Mouse (Mus musculus): ENCODE data around the gene B3gnt7. TPM values are rescaled to one million over a fixed set of nuclear protein-coding genes. Genes with fewer than 3 reads are reported as not detected.

The B3gnt7 gene
- total RNA-seq (2021), result under 1 TPM; 0.50 to 0.67 TPM

- DNase-seq, result no peak
These were observed at the start of gene B3gnt7 for GRCm38 (mm10) chr1:86302532-86302931. TSS of gene B3gnt7 (plus strand) at chr1:86302832.

GRCm38 (mm10) chr1:86253410-86253809 is 49.2 kb upstream of the B3gnt7 start:
- intact Hi-C loops (cut with DNase I), result no loop called here
- DNase-seq, result no peak

More at GRCm38 (mm10) chr1:86302532-86302931, at the start of gene B3gnt7:
- intact Hi-C loops (cut with DNase I), result no loop called here

GRCm38 (mm10) chr1:86256311-86256710 is 46.3 kb upstream of the B3gnt7 start:
- DNase-seq, result no peak
- intact Hi-C loops (cut with DNase I), result no loop called here

GRCm38 (mm10) chr1:86257228-86257627 is 45.4 kb upstream of the B3gnt7 start:
- intact Hi-C loops (cut with DNase I), result no loop called here
- DNase-seq, result no peak

GRCm38 (mm10) chr1:86258171-86258824 is 44.3 kb upstream of the B3gnt7 start:
- intact Hi-C loops (cut with DNase I), result no loop called here
- DNase-seq, result no peak

DNA sequence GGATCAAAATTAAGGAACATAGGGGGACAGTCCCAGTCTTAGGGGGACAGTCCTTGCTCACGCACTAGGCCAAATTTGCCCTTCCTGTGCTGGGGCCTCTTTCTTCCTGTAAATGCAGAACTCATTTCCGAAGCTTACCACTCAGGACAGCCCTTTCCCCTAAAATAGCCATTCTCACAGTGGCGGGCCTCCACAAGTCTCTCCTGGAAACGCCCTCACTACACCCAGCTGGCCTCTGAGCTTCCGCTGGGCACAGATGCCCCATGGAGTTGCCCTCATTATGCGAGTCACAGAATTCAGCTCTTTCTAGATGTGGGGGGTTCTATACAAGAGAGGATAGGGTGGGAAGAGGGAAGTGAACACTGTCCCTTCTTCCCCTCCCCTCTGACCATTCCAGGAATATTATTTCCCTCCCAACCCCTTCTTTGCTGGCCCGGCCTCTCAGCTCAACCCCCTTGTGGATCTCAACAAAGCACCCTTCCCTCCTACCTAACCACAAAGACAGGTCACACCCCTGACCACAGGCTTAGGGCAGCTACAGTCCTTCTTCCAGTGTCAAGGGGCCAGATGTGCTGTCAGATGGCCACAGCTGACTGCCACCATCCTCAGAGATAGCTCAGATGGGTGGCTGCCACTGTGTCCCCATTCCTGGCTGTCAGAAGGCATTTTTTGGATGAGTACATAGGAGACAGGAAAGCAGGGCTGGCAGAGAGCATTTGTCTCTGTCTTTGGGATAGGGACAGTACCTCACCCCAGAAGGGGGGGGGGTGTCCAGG is 38.9 kb upstream of the B3gnt7 start:
- DNase-seq, result peak in 1 of 2 experiments; percentile 26

GRCm38 (mm10) chr1:86265060-86265459 is 37.6 kb upstream of the B3gnt7 start:
- no peak for DNase-seq
- intact Hi-C loops (cut with DNase I), result no loop called here

More for the DNA sequence above, 38.9 kb upstream of the B3gnt7 start:
- intact Hi-C loops (cut with DNase I), result no loop called here

GRCm38 (mm10) chr1:86268492-86269189 is 34.0 kb upstream of the B3gnt7 start:
- intact Hi-C loops (cut with DNase I), result no loop called here
- no peak for DNase-seq

- DNase-seq, result no peak
- intact Hi-C loops (cut with DNase I), result no loop called here
These were observed 33.5 kb upstream of the B3gnt7 start for GRCm38 (mm10) chr1:86269190-86269508.

GRCm38 (mm10) chr1:86271707-86272106 is 30.9 kb upstream of the B3gnt7 start:
- intact Hi-C loops (cut with DNase I), result no loop called here
- DNase-seq, result no peak

DNA sequence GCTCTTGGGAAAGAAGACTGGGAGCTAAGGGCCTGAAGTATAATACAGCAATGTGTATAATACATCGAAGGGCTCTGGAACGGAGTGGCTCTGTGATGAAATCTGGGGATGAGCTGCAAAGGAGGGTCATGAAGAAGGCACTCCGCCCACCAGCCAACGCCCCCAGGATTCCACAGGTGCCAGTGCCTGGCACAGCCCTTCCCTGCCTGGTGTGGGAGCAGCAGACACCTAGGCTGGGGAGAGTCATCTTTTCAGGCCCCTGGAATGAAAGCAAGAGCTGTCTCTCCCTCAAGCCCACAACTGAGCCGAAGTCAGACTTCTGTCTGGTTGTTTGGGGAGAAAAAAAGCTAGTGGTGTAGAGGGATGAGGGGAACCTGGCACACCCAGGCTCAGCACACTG is 25.6 kb upstream of the B3gnt7 start:
- DNase-seq, result no peak
- intact Hi-C loops (cut with DNase I), result no loop called here

- intact Hi-C loops (cut with DNase I), result no loop called here
- no peak for DNase-seq
These were observed 20.7 kb upstream of the B3gnt7 start for GRCm38 (mm10) chr1:86281781-86282536.

- intact Hi-C loops (cut with DNase I), result no loop called here
These were observed 18.5 kb upstream of the B3gnt7 start for GRCm38 (mm10) chr1:86284101-86284500.

GRCm38 (mm10) chr1:86285295-86285694 is 17.3 kb upstream of the B3gnt7 start:
- intact Hi-C loops (cut with DNase I), result no loop called here
- no peak for DNase-seq

More at GRCm38 (mm10) chr1:86284101-86284500, 18.5 kb upstream of the B3gnt7 start:
- no peak for DNase-seq

DNA sequence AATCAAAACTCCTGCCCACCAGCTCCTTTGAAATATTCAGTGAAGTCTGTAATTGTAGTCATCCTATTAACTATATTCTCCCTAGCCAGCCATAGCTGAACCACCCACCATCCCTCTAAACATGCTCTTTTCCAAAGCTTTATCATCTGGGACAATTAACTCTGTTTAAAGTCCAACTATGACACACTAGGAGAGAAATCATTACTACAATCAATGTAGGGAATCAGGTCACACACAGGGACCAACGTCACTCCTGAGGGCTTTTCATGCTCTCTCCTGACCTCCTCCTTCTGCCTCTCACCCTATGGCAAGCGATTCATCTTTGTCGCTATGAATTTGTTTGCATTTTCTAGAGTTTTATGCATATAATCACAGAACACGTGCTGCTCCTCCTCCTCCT is 15.2 kb upstream of the B3gnt7 start:
- intact Hi-C loops (cut with DNase I), result no loop called here

GRCm38 (mm10) chr1:86290452-86290851 is 12.2 kb upstream of the B3gnt7 start:
- intact Hi-C loops (cut with DNase I), result no loop called here

More for the DNA sequence above, 15.2 kb upstream of the B3gnt7 start:
- no peak for DNase-seq

DNA sequence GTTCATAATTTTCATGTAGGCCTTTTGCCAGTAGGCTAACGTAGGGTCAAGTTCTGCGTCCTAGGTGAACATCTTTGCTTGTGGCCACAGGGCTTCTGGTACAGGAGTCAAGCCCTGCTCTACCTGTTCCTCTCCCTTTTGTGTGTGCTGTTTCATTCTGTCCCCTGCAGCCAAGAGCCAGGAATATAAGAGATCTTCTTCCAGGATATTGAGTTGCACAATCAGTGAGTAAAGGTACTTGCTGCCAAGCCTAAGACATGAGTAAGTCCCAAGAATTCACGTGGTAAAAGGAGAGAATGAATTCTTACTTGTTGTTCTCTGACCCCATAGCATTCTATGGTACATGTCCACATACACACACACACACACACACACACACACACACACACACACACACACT is 9.5 kb upstream of the B3gnt7 start:
- DNase-seq, result no peak
- intact Hi-C loops (cut with DNase I), result no loop called here

More at GRCm38 (mm10) chr1:86290452-86290851, 12.2 kb upstream of the B3gnt7 start:
- DNase-seq, result no peak

DNA sequence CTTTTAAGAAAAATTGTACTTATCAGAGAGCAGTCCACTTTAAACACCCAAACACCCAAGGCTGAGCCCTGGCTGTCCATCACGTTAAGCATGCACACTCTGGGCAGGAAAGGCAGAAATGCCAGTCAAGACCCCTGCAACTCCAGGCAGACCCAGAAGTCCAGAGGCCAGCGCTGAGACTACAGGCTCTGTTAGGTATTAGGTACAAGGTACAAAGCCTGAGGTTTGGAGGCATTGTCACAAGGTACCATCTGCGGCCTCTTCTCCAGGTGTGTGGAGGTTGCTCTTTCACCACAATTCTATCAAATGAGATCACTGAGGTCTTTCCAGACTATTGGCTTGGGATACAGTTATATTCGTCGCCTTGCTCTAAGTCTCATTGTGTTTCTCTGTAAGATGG is 8.8 kb upstream of the B3gnt7 start:
- no peak for DNase-seq
- intact Hi-C loops (cut with DNase I), result no loop called here

- no peak for DNase-seq
- intact Hi-C loops (cut with DNase I), result no loop called here
These were observed 8.2 kb upstream of the B3gnt7 start for GRCm38 (mm10) chr1:86294472-86294871.

- no peak for DNase-seq
- intact Hi-C loops (cut with DNase I), result no loop called here
These were observed 2.5 kb upstream of the B3gnt7 start for GRCm38 (mm10) chr1:86300093-86300492.

DNA sequence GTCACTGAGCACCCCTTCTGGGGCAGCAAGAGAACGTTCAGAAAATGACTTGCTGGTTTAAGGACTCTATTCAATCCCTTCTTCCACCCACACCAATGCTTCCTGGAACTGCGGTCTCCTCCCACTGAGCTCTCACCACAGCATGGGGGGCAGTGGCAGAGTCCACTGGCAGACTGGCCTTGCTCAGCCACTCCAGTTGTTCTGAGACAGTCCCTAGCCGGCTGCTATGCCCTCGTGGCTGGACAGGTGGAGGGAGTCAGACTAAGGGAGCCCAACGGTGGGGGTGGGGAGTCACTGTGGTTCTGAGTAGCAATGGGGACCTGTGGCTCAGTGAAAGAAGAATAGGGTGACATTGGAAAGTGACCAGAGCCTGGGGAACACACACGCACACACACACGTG is 1.9 kb upstream of the B3gnt7 start:
- DNase-seq, result no peak
- intact Hi-C loops (cut with DNase I), result no loop called here
